Mouse (Mus musculus): ENCODE data around the gene Ccdc189.
"Not testable (repeated sequence)": the region's sequence is repeated elsewhere in the genome, so short reads cannot be mapped to it uniquely, and the experiment has no call there.

Gene Ccdc189

GRCm38 (mm10) chr7:127588011-127588871, at the start of gene Ccdc189, which contains the start of gene Rnf40:
TSS of gene Ccdc189 (minus strand) at chr7:127588595.
TSS of gene Rnf40 (plus strand) at chr7:127588767.
- peak; percentile 99 for DNase-seq (ENCODE audit: low spot score)

- DNase-seq (ENCODE audit: low spot score) = peak; percentile 83
Observed at GRCm38 (mm10) chr7:127636963-127637362, 48.6 kb upstream of the Ccdc189 start.

- no peak for DNase-seq (ENCODE audit: low spot score)
Observed at GRCm38 (mm10) chr7:127631416-127631815, 43.0 kb upstream of the Ccdc189 start.

GRCm38 (mm10) chr7:127628646-127629045, 40.3 kb upstream of the Ccdc189 start:
- DNase-seq (ENCODE audit: low spot score) = no peak

GRCm38 (mm10) chr7:127626471-127626870, 38.1 kb upstream of the Ccdc189 start:
- DNase-seq (ENCODE audit: low spot score) = no peak

- DNase-seq (ENCODE audit: low spot score) = no peak
Observed at GRCm38 (mm10) chr7:127626039-127626438, 37.6 kb upstream of the Ccdc189 start.

GRCm38 (mm10) chr7:127618402-127618801, 30.0 kb upstream of the Ccdc189 start:
- not testable (repeated sequence) for DNase-seq (ENCODE audit: low spot score)

- no peak for DNase-seq (ENCODE audit: low spot score)
Observed at GRCm38 (mm10) chr7:127617962-127618361, 29.6 kb upstream of the Ccdc189 start.

GRCm38 (mm10) chr7:127616881-127617280, 28.5 kb upstream of the Ccdc189 start:
- DNase-seq (ENCODE audit: low spot score) = no peak

GRCm38 (mm10) chr7:127616336-127616735, 27.9 kb upstream of the Ccdc189 start:
- DNase-seq (ENCODE audit: low spot score) = no peak

GRCm38 (mm10) chr7:127614891-127615843, 26.8 kb upstream of the Ccdc189 start, which contains the start of gene Zfp629:
TSS of gene Zfp629 (minus strand) at chr7:127615797.
- peak; percentile 95 for DNase-seq (ENCODE audit: low spot score)

- peak; percentile 63 for DNase-seq (ENCODE audit: low spot score)
Observed at GRCm38 (mm10) chr7:127614511-127614890, 26.1 kb upstream of the Ccdc189 start.

- no peak for DNase-seq (ENCODE audit: low spot score)
Observed at GRCm38 (mm10) chr7:127614091-127614490, 25.7 kb upstream of the Ccdc189 start.

GRCm38 (mm10) chr7:127613501-127613900, 25.1 kb upstream of the Ccdc189 start:
- DNase-seq (ENCODE audit: low spot score) = no peak

GRCm38 (mm10) chr7:127611561-127611960, 23.2 kb upstream of the Ccdc189 start:
- no peak for DNase-seq (ENCODE audit: low spot score)

- no peak for DNase-seq (ENCODE audit: low spot score)
Observed at GRCm38 (mm10) chr7:127611011-127611410, 22.6 kb upstream of the Ccdc189 start.

GRCm38 (mm10) chr7:127607150-127607549, 18.8 kb upstream of the Ccdc189 start:
- DNase-seq (ENCODE audit: low spot score) = no peak

GRCm38 (mm10) chr7:127604256-127604655, 15.9 kb upstream of the Ccdc189 start:
- DNase-seq (ENCODE audit: low spot score) = no peak

- no peak for DNase-seq (ENCODE audit: low spot score)
Observed at GRCm38 (mm10) chr7:127602903-127603302, 14.5 kb upstream of the Ccdc189 start.

GRCm38 (mm10) chr7:127601735-127602134, 13.3 kb upstream of the Ccdc189 start:
- no peak for DNase-seq (ENCODE audit: low spot score)

GRCm38 (mm10) chr7:127600612-127601011, 12.2 kb upstream of the Ccdc189 start:
- no peak for DNase-seq (ENCODE audit: low spot score)

- DNase-seq (ENCODE audit: low spot score) = no peak
Observed at GRCm38 (mm10) chr7:127596747-127597146, 8.4 kb upstream of the Ccdc189 start.

All from embryo, embryonic 10.5 days (tissue).